Mouse (Mus musculus) bone marrow macrophage, adult 2 months (primary cell): ENCODE results near the gene 9930021J03Rik.

Source experiments
- CTCF ChIP-seq: IDR thresholded peaks from 2 replicates; pipeline ENCODE4 v1.5.1; 2012; ENCODE audit warnings: low read depth, mild to moderate bottlenecking, low read length, moderate library complexity
- POLR2A ChIP-seq: IDR thresholded peaks from 2 replicates; pipeline ENCODE4 v1.6.1; 2012; ENCODE audit warnings: mild to moderate bottlenecking, low read depth, low read length, borderline replicate concordance

DNA sequence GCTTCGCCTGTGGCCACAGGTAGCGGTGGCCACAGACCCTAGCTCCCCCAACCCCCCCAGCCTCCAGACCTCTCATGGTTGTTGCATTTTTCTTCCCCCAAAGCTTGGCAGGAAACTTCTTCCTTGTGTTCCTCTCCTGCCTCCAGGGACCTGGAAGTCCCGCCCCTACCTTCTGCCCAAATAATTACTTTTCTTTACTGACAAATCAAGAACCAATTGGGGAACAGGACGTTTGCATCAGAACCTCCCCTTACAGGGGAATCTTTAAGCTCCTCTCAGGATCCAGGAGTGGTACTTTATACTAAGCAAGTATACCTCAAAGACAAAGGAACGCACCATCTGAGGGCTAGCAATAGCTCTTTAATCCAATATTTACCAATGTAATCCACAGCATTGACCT, 140.9 kb downstream of the 9930021J03Rik start:
- TF ChIP-seq POLR2A (no peak), CTCF (no peak)
